Mouse (Mus musculus) lung, postnatal 0 days (tissue): Measurements from ENCODE around the gene Hoxc5. TPM values are rescaled to one million over a fixed set of nuclear protein-coding genes. Genes with fewer than 3 reads are reported as not detected.

Experiments used
- ATAC-seq: fragments of 200-750 bp; cut with Nextera tagmentation; 2 replicates; pipeline ENCODE4 v1.8.0; 2017; ENCODE audit warnings: moderate library complexity
- DNase-seq: peaks from one replicate; pipeline ENCODE4 v3.0.0-alpha.2; 2016; ENCODE audit warnings: low spot score
- H3K27ac ChIP-seq: fragments of 300-500 bp; sonication (generic); 2 replicates; pipeline ENCODE4 v1.5.1; 2014; ENCODE audit warnings: antibody characterized with exemption, mild to moderate bottlenecking, low read length, mixed read lengths
- H3K27me3 ChIP-seq: fragments of 300-500 bp; sonication (generic); replicated peaks from 2 replicates; pipeline ENCODE4 v1.6.1; 2014; ENCODE audit warnings: low read length, mixed read lengths; ENCODE audit not compliant: insufficient read depth
- H3K36me3 ChIP-seq: fragments of 300-500 bp; sonication (generic); 2 replicates; pipeline ENCODE4 v1.6.1; 2014; ENCODE audit warnings: low read length, mixed read lengths; ENCODE audit not compliant: insufficient read depth
- H3K4me1 ChIP-seq: fragments of 300-500 bp; sonication (generic); 2 replicates; pipeline ENCODE4 v1.6.1; 2014; ENCODE audit warnings: antibody characterized with exemption, low read depth, low read length, mixed read lengths; ENCODE audit not compliant: insufficient read depth
- H3K4me2 ChIP-seq: fragments of 300-500 bp; sonication (generic); replicated peaks from 2 replicates; pipeline ENCODE4 v1.6.1; 2014; ENCODE audit warnings: low read depth, mild to moderate bottlenecking, low read length, moderate library complexity, mixed read lengths
- H3K4me3 ChIP-seq: fragments of 300-500 bp; sonication (generic); 2 replicates; pipeline ENCODE4 v1.5.1; 2014; ENCODE audit warnings: low read depth, low read length
- H3K9ac ChIP-seq: fragments of 300-500 bp; sonication (generic); replicated peaks from 2 replicates; pipeline ENCODE4 v1.6.1; 2014; ENCODE audit warnings: low read depth, mild to moderate bottlenecking
- H3K9me3 ChIP-seq: fragments of 300-500 bp; sonication (generic); 2 replicates; pipeline ENCODE4 v1.6.1; 2016; ENCODE audit warnings: low read length, mixed read lengths
- CTCF ChIP-seq: IDR thresholded peaks from 2 replicates; pipeline ENCODE4 v1.5.1; 2016; ENCODE audit warnings: antibody characterized with exemption, mild to moderate bottlenecking
- EP300 ChIP-seq: IDR thresholded peaks from 2 replicates; pipeline ENCODE4 v1.6.1; 2016; ENCODE audit warnings: antibody characterized with exemption, mild to moderate bottlenecking, control low read depth
- WGBS: fragments of 180-500 bp; shearing (Covaris S2); extraction: QIAGEN DNeasy Blood & Tissue Kit; methylation state at CpG from one replicate; pipeline ENCODE4 v1.1.7; 2014; 5-methylcytosine and 5-hydroxymethylcytosine counted together
- polyA plus RNA-seq: library from polyadenylated mRNA; unstranded; fragments of >200 nt; fragmentation: Nextera tagmentation; extraction: Ambion mirVana; gene quantifications from 2 replicates; pipeline ENCODE4 v1.2.1, GENCODE M21; 2015

The Hoxc5 gene
- polyA plus RNA-seq, 1 experiment from 2014 or later, result not detected

- H3K4me1 ChIP-seq, result no peaks in the 10 kb centered on the region
- H3K27me3 ChIP-seq, result peaks cover 94% of the 10 kb centered on the region
- peak overlapping the region; percentile 31 for H3K4me3 ChIP-seq
- WGBS, result 1% methylated on average over 33 of the region's 33 CpGs
- TF ChIP-seq EP300, result no peak
- TF ChIP-seq CTCF, result no peak
- no peaks in the 10 kb centered on the region for H3K36me3 ChIP-seq
- ATAC-seq, result no peak; the same call in 1 of the 2 replicates
- peak overlapping the region; percentile 68 for H3K4me2 ChIP-seq
- no peaks in the 10 kb centered on the region for H3K9me3 ChIP-seq
- no peak overlapping the region for H3K27ac ChIP-seq
- no peak overlapping the region for H3K9ac ChIP-seq
- peak; percentile 42 for DNase-seq
Measured at GRCm38 (mm10) chr15:102999183-102999831, 32.1 kb downstream of the Hoxc5 start.

- TF ChIP-seq EP300 (no peak), CTCF (no peak)
- H3K4me2 ChIP-seq, result peak overlapping the region; percentile 68; the same call in 1 of the 2 replicates
- WGBS, result 5% methylated on average over 11 of the region's 11 CpGs
- ATAC-seq (no peak), DNase-seq (no peak)
- H3K4me3 ChIP-seq, result no peak overlapping the region
- H3K9me3 ChIP-seq, result no peaks in the 10 kb centered on the region
- no peaks in the 10 kb centered on the region for H3K4me1 ChIP-seq
- H3K27ac ChIP-seq, result no peak overlapping the region
- H3K36me3 ChIP-seq, result no peaks in the 10 kb centered on the region
- H3K27me3 ChIP-seq, result peaks cover 90% of the 10 kb centered on the region
- no peak overlapping the region for H3K9ac ChIP-seq
Measured at GRCm38 (mm10) chr15:102999955-103000354, 32.7 kb downstream of the Hoxc5 start.

GRCm38 (mm10) chr15:103000501-103000901 is 33.3 kb downstream of the Hoxc5 start:
- TF ChIP-seq EP300, result no peak
- no peak for TF ChIP-seq CTCF
- H3K4me1 ChIP-seq, result no peaks in the 10 kb centered on the region
- no peaks in the 10 kb centered on the region for H3K36me3 ChIP-seq
- peaks cover 88% of the 10 kb centered on the region for H3K27me3 ChIP-seq
- WGBS, result 5% methylated on average over 24 of the region's 24 CpGs
- no peak overlapping the region for H3K27ac ChIP-seq
- DNase-seq, result no peak
- no peaks in the 10 kb centered on the region for H3K9me3 ChIP-seq
- H3K9ac ChIP-seq, result no peak overlapping the region
- no peak for ATAC-seq
- H3K4me3 ChIP-seq, result no peak overlapping the region
- 0 out of 2 replicates have a peak overlapping the region, but pooled peaks have one; percentile 11 for H3K4me2 ChIP-seq

- DNase-seq (no peak), ATAC-seq (no peak)
- Histone ChIP-seq H3K36me3 (no peaks in the 10 kb centered on the region), H3K4me1 (no peaks in the 10 kb centered on the region), H3K9me3 (no peaks in the 10 kb centered on the region), H3K4me2 (no peak overlapping the region), H3K27ac (no peak overlapping the region), H3K9ac (no peak overlapping the region), H3K4me3 (no peak overlapping the region), H3K27me3 (peaks cover 89% of the 10 kb centered on the region)
- TF ChIP-seq EP300, result no peak
- 38% methylated on average over 2 of the region's 2 CpGs for WGBS
Measured at GRCm38 (mm10) chr15:103001370-103001769, 34.1 kb downstream of the Hoxc5 start.

- Histone ChIP-seq H3K27me3 (peaks cover 91% of the 10 kb centered on the region), H3K36me3 (no peaks in the 10 kb centered on the region), H3K27ac (no peak overlapping the region), H3K4me3 (no peak overlapping the region), H3K4me1 (no peaks in the 10 kb centered on the region), H3K4me2 (no peak overlapping the region), H3K9me3 (no peaks in the 10 kb centered on the region), H3K9ac (no peak overlapping the region)
- no peak for ATAC-seq
- no peak for DNase-seq
- WGBS, result 20% methylated on average over 4 of the region's 4 CpGs
- TF ChIP-seq CTCF, result no peak
- no peak for TF ChIP-seq EP300
Measured at GRCm38 (mm10) chr15:103002156-103002555, 34.9 kb downstream of the Hoxc5 start.

GRCm38 (mm10) chr15:103002821-103003448 is 35.7 kb downstream of the Hoxc5 start:
- no peak overlapping the region for H3K4me2 ChIP-seq
- DNase-seq, result no peak
- no peak overlapping the region for H3K27ac ChIP-seq
- H3K9me3 ChIP-seq, result no peaks in the 10 kb centered on the region
- no peak for ATAC-seq
- no peak overlapping the region for H3K9ac ChIP-seq
- no peaks in the 10 kb centered on the region for H3K36me3 ChIP-seq
- TF ChIP-seq CTCF, result no peak
- no peak for TF ChIP-seq EP300
- no peaks in the 10 kb centered on the region for H3K4me1 ChIP-seq
- peaks cover 91% of the 10 kb centered on the region for H3K27me3 ChIP-seq
- H3K4me3 ChIP-seq, result no peak overlapping the region
- 7% methylated on average over 13 of the region's 13 CpGs for WGBS
